Mouse (Mus musculus): ENCODE measurements around the gene Bex1. TPM values are rescaled to one million over a fixed set of nuclear protein-coding genes. Genes with fewer than 3 reads are reported as not detected.

Bex1 gene
- polyA plus RNA-seq, 1 experiment from 2014 or later = 16.7 TPM

DNA sequence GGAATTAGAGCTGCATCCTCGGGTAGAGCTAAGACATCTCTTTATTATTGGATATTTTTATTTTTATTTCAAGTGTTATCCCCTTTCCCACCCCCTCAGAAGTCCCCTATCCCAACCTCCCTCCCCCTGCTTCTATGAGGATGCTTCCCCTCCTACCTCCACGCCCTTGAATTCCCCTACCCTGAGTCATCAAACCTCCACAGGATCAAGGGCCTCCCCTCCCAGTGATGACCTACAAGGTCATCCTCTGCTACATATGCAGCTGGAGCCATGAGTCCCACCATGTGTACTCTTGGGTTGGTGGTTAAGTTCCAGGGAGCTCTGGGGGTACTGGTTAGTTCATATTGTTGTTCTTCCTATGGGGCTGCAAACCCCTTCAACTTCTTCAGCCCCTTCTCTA, 1.9 kb downstream of the Bex1 start:
- Histone ChIP-seq H3K36me3 (ENCODE audit: insufficient read depth, low read length) (no peaks in the 10 kb centered on the region), H3K9me3 (ENCODE audit: low read length) (no peaks in the 10 kb centered on the region), H3K27me3 (replicated peaks; ENCODE audit: insufficient read depth, low read length) (no peaks in the 10 kb centered on the region), H3K4me1 (ENCODE audit: insufficient read depth, low read depth, low read length) (no peaks in the 10 kb centered on the region), H3K4me3 (ENCODE audit: low read depth, low read length) (no peak overlapping the region), H3K9ac (replicated peaks; ENCODE audit: low read depth) (no peak overlapping the region), H3K27ac (ENCODE audit: low read length) (no peak overlapping the region), H3K4me2 (replicated peaks; ENCODE audit: low read depth, low read length) (no peak overlapping the region)
- no peak for TF ChIP-seq CTCF (IDR thresholded peaks at IDR 0.05)
- TF ChIP-seq EP300 (IDR thresholded peaks at IDR 0.05) = no peak
- 69% methylated on average over 2 of the region's 2 CpGs for WGBS
- ATAC-seq (no peak), DNase-seq (ENCODE audit: low spot score) (no peak)

GRCm38 (mm10) chrX:136204406-136204805, 10.9 kb downstream of the Bex1 start:
- H3K36me3 ChIP-seq (ENCODE audit: insufficient read depth, low read length) = no peaks in the 10 kb centered on the region
- H3K27me3 ChIP-seq (replicated peaks; ENCODE audit: insufficient read depth, low read length) = no peaks in the 10 kb centered on the region
- no peaks in the 10 kb centered on the region for H3K9me3 ChIP-seq (ENCODE audit: low read length)
- ATAC-seq (no peak), DNase-seq (ENCODE audit: low spot score) (no peak)
- H3K27ac ChIP-seq (ENCODE audit: low read length) = no peak overlapping the region
- H3K4me2 ChIP-seq (replicated peaks; ENCODE audit: low read depth, low read length) = no peak overlapping the region
- no peaks in the 10 kb centered on the region for H3K4me1 ChIP-seq (ENCODE audit: insufficient read depth, low read depth, low read length)
- no peak for TF ChIP-seq CTCF (IDR thresholded peaks at IDR 0.05)
- no peak for TF ChIP-seq EP300 (IDR thresholded peaks at IDR 0.05)
- 62% methylated on average over 6 of the region's 6 CpGs for WGBS
- H3K9ac ChIP-seq (replicated peaks; ENCODE audit: low read depth) = no peak overlapping the region
- H3K4me3 ChIP-seq (ENCODE audit: low read depth, low read length) = no peak overlapping the region

DNA sequence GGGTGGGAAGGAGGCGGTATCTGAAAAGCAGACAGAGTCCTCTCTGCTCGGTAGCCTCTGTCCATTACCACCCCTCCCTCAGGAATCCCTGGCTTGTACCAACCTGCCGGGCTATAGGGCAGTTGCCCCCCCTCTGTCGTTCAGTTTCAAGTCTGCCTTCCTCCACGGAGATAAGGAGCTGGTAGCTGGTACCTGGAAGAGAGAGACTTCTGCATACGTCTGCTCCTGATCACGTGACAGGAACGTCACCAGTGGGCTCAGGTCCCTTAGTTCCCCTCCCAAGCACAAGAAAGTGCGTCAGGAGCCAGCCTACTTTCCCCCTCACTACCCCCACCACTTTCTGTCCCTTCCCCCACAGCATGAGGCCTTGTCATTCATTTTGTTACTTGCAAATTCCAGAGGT, 11.6 kb downstream of the Bex1 start, which contains the start of gene Tceal5:
TSS of gene Tceal5 (minus strand) at position 213 of the 403 bp plus-strand sequence.
- Histone ChIP-seq H3K4me2 (replicated peaks; ENCODE audit: low read depth, low read length) (peak within 1 kb of the TSS; percentile 46), H3K36me3 (ENCODE audit: insufficient read depth, low read length) (no peaks in the 10 kb centered on the region), H3K4me1 (ENCODE audit: insufficient read depth, low read depth, low read length) (no peaks in the 10 kb centered on the region), H3K9me3 (ENCODE audit: low read length) (no peaks in the 10 kb centered on the region), H3K27ac (ENCODE audit: low read length) (no peak within 1 kb of the TSS), H3K9ac (replicated peaks; ENCODE audit: low read depth) (no peak within 1 kb of the TSS), H3K4me3 (ENCODE audit: low read depth, low read length) (peak within 1 kb of the TSS; percentile 14; the same call in 1 of the 2 replicates), H3K27me3 (replicated peaks; ENCODE audit: insufficient read depth, low read length) (no peaks in the 10 kb centered on the region)
- DNase-seq (ENCODE audit: low spot score) (peak; percentile 21), ATAC-seq (peak; percentile 53)
- TF ChIP-seq EP300 (IDR thresholded peaks at IDR 0.05) = no peak
- no peak for TF ChIP-seq CTCF (IDR thresholded peaks at IDR 0.05)
- 21% methylated on average over 9 of the region's 9 CpGs for whole genome bisulfite sequencing

DNA sequence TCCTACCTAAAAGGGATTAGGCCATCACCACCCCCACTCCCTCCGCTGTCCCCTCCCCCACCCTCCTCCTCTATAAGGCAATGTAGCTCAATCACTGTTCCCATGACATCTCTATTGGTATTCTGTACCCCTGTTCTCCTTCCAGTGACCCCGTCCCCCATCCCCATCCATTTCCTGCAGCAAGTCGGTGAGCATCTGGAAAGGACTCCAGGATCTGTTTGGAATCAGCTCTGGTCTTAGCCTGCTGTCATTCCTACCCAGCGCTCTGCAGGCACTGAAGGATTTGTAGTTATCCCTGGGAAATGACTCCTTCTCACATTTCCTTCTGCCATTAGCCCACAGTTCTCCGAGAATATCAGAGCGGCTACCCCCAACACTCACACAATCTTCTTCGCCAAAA, 12.1 kb downstream of the Bex1 start:
- no peak for ATAC-seq
- TF ChIP-seq CTCF (IDR thresholded peaks at IDR 0.05) = no peak
- Histone ChIP-seq H3K4me2 (replicated peaks; ENCODE audit: low read depth, low read length) (peak overlapping the region; percentile 46), H3K4me1 (ENCODE audit: insufficient read depth, low read depth, low read length) (no peaks in the 10 kb centered on the region), H3K36me3 (ENCODE audit: insufficient read depth, low read length) (no peaks in the 10 kb centered on the region), H3K4me3 (ENCODE audit: low read depth, low read length) (peak overlapping the region; percentile 14; the same call in 1 of the 2 replicates), H3K27ac (ENCODE audit: low read length) (no peak overlapping the region), H3K27me3 (replicated peaks; ENCODE audit: insufficient read depth, low read length) (no peaks in the 10 kb centered on the region), H3K9me3 (ENCODE audit: low read length) (no peaks in the 10 kb centered on the region), H3K9ac (replicated peaks; ENCODE audit: low read depth) (no peak overlapping the region)
- WGBS = 20% methylated on average over 6 of the region's 7 CpGs
- no peak for DNase-seq (ENCODE audit: low spot score)

GRCm38 (mm10) chrX:136196873-136197272, 18.4 kb downstream of the Bex1 start:
- no peaks in the 10 kb centered on the region for H3K4me1 ChIP-seq (ENCODE audit: insufficient read depth, low read depth, low read length)
- no peak overlapping the region for H3K4me2 ChIP-seq (replicated peaks; ENCODE audit: low read depth, low read length)
- no peak overlapping the region for H3K27ac ChIP-seq (ENCODE audit: low read length)
- TF ChIP-seq EP300 (IDR thresholded peaks at IDR 0.05) (no peak), CTCF (IDR thresholded peaks at IDR 0.05) (peak; percentile 64)
- no peaks in the 10 kb centered on the region for H3K27me3 ChIP-seq (replicated peaks; ENCODE audit: insufficient read depth, low read length)
- no peaks in the 10 kb centered on the region for H3K36me3 ChIP-seq (ENCODE audit: insufficient read depth, low read length)
- DNase-seq (ENCODE audit: low spot score) (no peak), ATAC-seq (no peak)
- H3K4me3 ChIP-seq (ENCODE audit: low read depth, low read length) = no peak overlapping the region
- no peak overlapping the region for H3K9ac ChIP-seq (replicated peaks; ENCODE audit: low read depth)
- no peaks in the 10 kb centered on the region for H3K9me3 ChIP-seq (ENCODE audit: low read length)
- 56% methylated on average over 1 of the region's 1 CpGs for WGBS

- Histone ChIP-seq H3K9ac (replicated peaks; ENCODE audit: low read depth) (no peak overlapping the region), H3K27me3 (replicated peaks; ENCODE audit: insufficient read depth, low read length) (no peaks in the 10 kb centered on the region), H3K9me3 (ENCODE audit: low read length) (no peaks in the 10 kb centered on the region), H3K27ac (ENCODE audit: low read length) (no peak overlapping the region), H3K4me1 (ENCODE audit: insufficient read depth, low read depth, low read length) (no peaks in the 10 kb centered on the region), H3K4me3 (ENCODE audit: low read depth, low read length) (no peak overlapping the region), H3K36me3 (ENCODE audit: insufficient read depth, low read length) (no peaks in the 10 kb centered on the region), H3K4me2 (replicated peaks; ENCODE audit: low read depth, low read length) (no peak overlapping the region)
- ATAC-seq = no peak
- TF ChIP-seq CTCF (IDR thresholded peaks at IDR 0.05) (no peak), EP300 (IDR thresholded peaks at IDR 0.05) (no peak)
- DNase-seq (ENCODE audit: low spot score) = no peak
- 76% methylated on average over 16 of the region's 16 CpGs for WGBS
Measured at GRCm38 (mm10) chrX:136195193-136195944, 19.9 kb downstream of the Bex1 start.

Measured in lung, postnatal 0 days (tissue).